Mouse (Mus musculus): ENCODE data around the gene Rgs7.

The Rgs7 gene

DNA sequence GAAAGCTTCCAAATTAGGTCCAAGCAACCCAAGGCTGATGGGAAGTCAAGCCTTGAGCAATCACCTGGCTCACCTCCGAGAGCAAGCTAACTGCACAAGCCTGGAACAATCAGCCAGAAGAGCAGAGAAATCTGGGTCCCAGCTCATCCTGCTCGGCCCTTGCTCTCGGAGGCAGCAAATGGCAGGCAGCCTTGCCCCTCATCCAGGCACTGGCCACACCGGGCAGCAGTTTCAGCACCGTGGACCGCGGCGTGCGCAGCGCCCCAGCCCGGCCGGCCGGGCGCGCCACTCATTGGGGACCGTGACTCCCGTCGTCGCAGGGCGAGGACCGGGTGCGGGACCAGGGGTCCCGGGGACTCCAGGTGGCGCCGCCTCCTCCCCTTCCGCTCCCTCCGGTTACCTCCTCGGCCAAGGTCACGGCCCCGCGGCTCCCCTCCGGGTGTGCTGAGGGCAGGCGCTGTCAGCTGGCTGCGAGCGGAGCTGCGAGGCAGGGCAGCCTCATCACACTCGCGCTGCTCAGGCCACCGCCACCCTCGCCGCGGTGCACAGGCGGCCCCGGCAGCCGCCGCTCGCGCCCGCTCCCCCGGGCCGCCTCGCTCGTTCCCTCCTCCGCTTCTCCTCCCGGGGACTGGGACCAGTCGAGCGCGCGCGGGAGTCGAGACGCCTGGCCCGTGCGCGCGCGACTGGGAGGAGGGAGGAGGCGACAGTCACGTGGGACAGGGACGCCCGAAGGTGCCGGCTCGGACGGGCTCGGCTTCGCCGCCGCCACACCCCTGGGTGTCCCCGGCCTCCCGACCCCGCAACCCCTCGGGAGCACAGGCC is at the start of gene Rgs7:
TSS of gene Rgs7 (minus strand) at position 640 of the 822 bp plus-strand sequence.
- DNase-seq (ENCODE audit: low read depth, low spot score): no peak

DNA sequence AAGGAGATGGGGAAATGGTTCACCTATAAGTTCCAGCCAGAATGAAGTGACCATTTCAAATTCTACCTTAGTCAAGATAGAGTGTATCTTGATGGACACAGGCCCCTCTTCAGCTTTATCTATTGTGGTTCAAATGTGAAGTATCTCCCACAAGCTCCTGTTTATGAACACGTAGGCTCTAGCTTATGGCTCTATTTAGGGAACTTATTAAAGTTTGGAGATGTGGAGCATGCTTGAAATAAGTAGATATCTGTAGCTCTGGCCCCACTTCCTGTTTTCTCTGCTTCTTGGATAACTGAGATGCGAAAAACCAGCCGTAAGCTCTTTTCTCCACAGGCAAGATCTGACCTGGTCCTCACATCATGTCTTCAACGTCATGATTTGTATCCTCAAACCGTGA is 48.4 kb upstream of the Rgs7 start:
- no peak for DNase-seq (ENCODE audit: low read depth, low spot score)

DNA sequence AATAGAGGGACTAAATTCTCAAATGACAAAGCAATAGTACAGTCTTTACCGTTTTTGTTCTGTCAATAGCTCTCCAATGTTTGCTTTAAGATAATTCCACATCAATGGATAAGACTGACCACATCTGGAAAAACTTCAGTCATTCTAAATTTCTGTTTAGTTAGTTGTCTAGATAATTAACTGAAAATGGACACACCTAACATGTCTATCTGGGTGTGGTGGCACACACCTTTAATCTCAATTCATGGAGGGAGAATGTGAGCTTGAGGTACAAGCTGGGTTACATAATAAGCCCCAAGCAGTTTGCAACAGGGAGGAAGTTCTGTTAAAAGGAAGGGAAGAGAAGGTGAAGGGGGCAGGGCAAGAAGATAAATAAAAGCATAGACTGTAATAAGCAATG is 45.0 kb upstream of the Rgs7 start:
- no peak for DNase-seq (ENCODE audit: low read depth, low spot score)

DNA sequence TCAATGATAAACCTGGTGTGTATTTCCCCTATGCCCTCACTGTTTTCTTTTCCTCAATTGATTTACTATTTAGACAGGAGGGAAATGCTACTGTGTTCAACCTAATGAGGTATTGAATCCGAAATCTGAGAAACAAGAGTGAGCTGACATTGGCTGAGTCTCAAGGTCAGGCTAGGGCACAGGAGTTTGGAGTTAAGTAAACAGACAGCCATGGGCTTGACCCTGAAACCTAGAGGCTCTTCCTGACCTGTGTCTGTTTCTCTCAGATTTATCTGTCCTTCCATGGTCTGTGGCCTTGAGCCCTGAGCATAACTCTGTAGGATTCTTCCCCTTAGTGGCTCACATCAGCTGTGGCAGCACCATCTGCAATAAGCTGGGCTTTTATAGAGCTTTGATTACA is 37.6 kb upstream of the Rgs7 start:
- no peak for DNase-seq (ENCODE audit: low read depth, low spot score)

DNA sequence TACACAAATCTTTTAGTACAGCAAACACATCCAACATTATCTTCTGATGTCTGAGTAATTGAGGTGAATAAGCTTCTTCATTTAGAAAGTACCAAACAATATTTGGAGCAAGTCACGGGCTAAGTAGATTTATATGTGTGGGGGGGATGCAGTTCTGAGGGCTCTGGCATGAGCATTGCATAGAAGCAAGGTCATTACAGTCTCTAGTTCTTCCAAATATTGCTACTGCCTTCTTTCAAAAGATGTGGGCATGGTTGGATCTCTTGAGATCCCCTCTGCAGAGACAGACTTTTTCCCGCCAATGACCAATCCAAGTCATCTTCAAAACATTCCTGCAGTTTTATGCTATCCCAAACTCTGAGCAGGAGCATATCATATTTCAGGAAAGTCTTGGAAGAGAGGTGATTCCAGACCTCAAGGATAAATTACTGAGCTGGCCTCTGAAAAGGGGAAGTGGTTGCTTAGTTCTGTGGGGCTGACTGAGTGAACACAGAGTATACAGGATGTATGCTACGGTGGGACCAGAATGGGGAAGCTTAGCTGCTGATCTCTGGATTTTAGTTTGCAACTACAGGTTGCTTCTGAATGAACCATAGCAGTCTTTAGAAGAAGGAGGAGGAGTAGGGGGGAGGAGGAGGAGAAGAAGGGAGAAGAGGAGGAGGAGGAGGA is 32.5 kb upstream of the Rgs7 start:
- no peak for DNase-seq (ENCODE audit: low read depth, low spot score)

DNA sequence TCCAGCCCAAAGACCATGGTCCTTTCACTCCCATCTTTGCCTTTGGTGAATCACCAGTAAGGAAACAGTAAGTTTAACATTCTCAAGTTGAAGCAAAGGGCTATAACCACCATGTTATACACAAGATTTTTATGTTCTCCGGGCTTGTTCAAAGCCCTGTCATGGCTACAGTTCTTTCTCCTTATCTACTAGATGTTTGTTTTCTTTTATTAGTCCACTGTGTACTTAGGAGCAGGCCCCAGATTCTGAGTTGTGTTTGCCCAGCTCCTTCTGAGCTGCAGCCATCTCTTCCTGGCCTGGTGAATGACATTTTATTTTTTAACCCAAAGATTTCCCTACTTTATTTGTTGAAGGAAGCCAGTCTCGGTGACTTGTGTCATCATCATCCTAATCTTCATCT is 31.3 kb upstream of the Rgs7 start:
- no peak for DNase-seq (ENCODE audit: low read depth, low spot score)

DNA sequence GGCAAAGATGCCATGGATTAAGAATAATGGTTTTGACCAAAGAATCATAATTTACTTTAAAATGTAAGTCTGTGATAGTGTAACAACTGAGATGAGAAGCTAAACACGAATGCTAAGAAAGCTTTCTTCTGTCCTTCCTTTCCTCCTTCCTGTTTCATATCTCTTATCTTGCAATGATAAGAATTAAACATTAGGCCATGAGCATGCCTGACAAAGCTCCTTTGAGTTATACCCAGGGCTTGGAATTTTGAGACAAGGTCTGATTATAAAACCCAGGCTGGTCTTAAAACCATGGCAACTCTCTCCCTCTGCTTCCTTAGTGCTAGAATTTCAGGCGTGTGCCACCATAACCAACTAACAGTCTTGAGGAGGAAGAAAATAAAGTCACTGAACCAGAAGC is 22.2 kb upstream of the Rgs7 start:
- DNase-seq (ENCODE audit: low read depth, low spot score): no peak

DNA sequence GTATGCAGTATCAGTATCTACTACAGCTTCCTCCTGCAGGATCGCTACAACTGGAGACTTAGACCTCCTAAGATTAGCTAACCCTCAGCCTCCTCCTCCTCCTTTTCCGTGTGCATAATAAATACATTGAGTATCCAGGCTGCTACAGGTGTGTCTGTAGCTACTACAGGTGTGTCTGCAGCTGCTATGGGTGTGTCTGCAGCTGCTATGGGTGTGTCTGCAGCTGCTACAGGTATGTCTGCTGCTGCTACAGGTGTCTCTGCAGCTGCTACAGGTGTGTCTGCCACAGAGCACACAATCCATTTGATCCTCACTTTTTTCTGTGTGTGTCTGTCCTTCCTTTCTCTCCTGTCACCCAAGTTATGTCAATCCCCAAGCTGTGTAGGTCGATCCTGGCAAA is 19.9 kb upstream of the Rgs7 start:
- DNase-seq (ENCODE audit: low read depth, low spot score): no peak

DNA sequence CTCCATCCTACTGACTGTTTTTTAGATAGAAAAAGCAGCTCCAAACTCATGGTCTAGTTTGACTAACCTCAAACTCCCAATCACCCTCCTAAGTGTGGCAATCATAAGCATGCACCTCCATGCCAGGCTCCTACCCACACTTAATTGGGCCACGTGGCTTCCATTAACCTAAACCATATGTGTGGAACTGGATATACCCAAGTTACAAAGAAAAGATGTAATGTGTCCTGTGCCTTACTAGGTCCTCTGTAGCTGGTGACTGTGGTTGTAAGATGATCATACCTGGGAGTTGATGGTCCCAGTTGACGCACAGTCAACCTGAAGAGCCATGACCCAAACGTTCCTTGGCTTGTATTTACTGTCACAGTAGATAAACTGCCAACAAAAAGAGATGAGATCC is 17.7 kb upstream of the Rgs7 start:
- no peak for DNase-seq (ENCODE audit: low read depth, low spot score)

DNA sequence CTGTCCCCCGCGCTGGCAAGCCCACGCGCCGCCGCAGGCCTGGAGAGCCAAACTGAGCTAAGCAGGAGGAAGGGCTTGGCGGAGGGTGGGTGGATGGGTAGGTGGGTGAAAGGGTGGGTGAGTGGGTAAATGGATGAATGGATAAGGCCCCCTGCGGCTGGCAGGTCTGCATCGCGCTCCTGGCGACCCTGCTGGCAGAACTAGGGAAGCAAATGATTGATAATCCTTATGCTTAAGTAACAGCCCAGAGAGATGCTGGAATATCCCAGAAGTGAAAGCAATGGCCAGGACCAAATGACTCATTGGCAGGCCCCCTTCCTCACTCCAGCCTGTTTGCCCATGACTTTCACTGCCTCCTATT is 363 bp upstream of the Rgs7 start:
- DNase-seq (ENCODE audit: low read depth, low spot score): no peak

DNA sequence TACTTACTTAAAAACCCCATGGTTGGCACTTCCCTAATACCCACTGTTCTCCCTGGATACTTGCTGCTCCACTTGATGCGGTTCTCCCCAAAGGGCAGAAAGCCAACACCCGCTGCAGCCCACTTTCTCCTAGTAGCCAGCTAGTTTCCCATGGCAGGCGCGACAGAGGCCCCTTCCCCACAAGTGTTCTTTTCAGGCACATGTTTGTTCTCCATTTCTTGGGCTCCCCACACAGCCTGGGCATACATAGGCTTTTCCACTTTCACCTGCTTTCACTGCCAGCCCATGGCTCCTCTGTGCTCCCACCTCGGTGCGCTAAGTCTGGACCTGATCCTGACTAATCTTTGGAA is 814 bp downstream of the Rgs7 start:
- DNase-seq (ENCODE audit: low read depth, low spot score): no peak

DNA sequence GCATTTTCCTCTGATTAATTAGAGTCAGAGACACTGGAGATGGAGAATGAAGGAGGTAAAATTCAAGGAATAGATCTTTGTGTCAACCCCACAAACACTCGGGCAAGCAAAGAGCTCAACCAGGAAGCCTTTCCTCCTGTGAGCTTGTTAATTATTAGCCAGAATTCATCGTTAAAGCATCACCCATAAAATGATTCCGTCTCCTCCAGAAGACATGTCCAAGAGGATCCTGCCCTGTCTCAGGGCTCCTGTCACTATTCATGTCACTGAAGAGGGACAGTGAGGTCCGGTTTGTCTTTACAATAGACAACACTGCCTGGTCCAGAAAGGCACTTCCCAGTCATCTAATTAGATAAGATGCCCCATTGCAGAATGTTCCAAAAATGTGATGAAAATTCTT is 7.2 kb downstream of the Rgs7 start:
- no peak for DNase-seq (ENCODE audit: low read depth, low spot score)

DNA sequence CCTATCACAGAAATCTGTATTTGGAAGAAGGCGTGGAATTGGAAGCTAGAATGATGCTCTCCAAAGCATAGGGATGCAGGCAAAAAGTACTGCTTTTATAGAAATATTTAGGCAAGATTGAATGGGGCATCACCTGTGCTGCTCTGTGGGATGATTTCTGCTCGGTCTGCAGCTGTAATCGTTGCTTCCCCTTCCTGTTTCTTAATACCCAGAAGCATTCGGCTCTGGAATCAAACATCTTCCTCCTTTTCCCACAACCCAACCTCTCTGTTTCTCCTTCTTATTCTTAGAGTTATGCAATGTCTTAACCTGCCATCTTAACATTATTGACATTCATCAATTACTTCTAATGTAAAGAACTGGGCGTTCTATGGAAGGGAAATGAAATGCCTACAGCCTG is 19.2 kb downstream of the Rgs7 start:
- no peak for DNase-seq (ENCODE audit: low read depth, low spot score)

DNA sequence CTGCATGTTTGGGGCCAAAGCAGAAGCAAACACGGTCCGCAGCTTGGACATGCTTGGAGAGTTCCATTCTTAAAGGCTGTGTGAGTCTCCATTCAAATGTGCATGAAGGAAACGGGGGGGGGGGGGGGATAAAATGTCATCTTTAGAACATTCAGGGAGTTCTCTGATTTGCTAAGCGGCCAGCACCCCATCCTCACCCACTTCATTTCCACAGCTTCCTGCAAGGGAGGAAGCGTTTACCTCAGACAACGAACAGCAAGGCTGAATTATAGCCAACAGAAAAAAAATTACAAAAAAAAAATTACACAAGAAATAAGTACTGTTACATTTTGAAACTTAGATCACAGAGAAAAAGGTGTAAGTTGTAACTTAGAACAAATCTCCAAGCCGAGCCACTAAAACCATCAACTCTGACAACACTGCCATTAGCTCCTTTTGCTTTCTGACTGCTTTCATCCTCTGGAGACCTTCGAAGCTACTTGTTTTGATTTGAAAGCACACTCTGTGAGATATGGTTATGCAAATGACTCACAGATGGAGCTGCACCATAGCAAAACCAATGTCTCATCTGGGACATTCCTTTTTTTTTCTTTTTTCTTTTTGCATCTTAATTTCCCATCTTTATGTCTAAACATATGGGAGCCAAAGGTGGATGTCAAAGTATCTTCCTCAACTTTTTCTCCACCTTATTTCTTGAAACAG is 23.1 kb downstream of the Rgs7 start:
- DNase-seq (ENCODE audit: low read depth, low spot score): peak; percentile 5

DNA sequence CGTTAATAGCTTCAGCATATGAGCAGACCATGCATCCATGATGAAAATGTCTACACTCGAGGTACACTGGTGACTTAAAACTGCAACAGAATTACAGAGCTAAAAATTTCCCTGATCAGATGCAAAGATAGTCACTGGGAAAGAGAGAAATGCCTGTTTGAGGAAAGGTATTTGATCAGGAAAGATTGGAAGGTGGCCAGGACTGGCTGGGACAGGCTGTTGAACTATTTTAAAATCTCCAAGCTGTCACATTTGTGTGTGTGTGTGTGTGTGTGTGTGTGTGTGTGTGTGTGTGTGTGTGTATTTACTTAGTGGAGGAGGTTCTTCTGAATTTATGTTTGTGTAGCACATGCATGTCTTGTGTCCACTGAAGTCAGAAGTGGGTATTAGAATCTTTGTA is 27.7 kb downstream of the Rgs7 start:
- DNase-seq (ENCODE audit: low read depth, low spot score): no peak

DNA sequence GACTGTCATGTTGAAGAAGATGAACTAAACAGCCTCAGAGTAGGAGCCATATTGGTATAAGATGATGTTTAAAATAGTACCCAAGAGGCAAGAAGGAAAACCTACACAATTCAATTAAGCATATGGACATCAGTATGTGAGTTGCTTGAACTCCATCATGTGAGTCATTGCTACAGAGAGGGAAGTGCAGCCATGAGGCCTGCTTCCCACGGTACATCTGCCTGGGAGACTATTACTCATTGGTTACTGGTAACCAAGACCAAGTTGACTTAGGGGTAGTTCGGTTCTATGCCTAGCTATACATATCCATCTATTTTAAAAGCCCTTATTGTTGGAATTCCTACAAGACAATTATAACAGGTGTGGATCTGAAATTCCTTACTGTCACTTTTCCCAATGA is 29.9 kb downstream of the Rgs7 start:
- DNase-seq (ENCODE audit: low read depth, low spot score): no peak

DNA sequence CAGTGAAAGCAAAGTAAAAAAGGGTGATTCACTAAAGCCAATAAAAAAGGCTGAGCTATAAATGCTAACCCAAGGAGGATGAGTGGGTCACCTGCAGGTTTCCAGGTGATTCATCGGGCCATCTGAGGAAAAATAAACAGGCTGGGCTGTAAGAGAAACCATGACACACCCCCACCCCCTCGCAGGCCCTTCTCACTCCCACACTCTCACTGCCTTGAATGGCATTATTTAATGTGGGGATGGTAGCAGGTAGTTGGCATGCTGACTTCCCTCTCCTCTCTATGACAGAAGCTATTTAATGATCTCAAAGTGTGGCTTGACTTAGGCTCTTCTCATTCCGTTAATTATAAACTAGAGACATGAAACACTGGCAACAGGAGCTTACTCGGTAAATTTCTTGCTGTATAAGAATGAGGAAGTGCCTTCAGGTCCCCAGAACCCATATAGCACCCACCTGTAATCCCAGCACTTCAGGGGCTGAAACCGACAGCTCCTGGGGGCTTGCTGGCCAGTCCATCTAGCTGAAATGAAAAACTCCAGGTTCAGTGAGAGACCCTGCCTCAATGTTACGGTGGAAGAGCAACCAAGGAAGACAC is 38.2 kb downstream of the Rgs7 start:
- no peak for DNase-seq (ENCODE audit: low read depth, low spot score)

DNA sequence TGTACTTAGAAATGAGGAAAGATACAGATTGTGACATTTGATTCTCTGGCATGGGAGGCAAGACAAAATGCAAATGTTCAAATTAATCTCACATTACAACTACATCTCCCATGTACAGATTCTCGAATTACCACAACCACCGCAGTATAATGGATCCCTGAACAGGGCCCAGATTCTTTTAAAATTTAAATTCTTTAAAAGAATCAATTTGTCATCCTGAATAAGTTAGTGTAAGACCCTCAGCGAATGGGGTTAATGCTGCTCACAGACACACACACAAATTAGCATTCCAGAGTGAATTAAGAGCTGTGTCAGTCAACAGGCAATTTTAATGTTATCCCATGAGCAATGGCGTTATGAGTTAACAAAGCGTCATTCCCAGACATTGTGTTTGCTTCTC is 44.3 kb downstream of the Rgs7 start:
- DNase-seq (ENCODE audit: low read depth, low spot score): no peak

DNA sequence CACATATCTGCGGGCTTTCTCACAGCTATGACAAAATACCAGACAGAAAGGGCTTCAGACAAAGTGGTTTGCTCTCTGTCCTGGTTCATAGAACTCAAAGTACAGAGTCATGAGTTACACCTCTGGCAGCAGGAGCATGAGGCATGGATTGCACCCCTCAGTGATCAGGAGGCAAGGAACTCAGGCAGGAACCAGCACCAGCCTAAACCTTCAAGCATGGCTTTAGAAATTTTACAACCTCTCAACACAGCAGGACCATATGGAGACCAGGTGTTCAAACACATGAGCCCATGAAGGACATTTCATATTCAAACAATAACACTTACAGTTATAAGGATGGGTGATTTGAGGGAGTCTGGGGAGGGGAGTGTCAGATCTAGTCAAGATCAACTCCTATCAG is 49.4 kb downstream of the Rgs7 start:
- DNase-seq (ENCODE audit: low read depth, low spot score): no peak

DNA sequence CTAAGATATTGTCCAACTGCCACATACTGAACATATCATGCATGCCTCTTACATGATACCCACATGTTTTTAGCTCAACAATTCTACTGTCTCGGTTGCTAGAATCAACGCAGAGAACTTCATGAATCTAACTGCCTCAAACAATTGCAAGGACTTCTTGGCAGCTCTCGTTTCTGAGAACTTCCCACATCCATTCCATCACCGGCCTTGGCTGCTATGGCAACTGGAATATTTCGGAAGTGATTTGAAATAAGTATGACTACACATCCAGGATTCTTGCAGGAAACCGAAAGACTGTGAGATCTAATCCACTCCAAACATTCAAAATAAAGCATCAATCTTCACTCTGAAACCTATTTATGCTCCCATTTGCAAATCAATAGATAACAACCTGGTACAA is 50.3 kb downstream of the Rgs7 start:
- no peak for DNase-seq (ENCODE audit: low read depth, low spot score)

DNA sequence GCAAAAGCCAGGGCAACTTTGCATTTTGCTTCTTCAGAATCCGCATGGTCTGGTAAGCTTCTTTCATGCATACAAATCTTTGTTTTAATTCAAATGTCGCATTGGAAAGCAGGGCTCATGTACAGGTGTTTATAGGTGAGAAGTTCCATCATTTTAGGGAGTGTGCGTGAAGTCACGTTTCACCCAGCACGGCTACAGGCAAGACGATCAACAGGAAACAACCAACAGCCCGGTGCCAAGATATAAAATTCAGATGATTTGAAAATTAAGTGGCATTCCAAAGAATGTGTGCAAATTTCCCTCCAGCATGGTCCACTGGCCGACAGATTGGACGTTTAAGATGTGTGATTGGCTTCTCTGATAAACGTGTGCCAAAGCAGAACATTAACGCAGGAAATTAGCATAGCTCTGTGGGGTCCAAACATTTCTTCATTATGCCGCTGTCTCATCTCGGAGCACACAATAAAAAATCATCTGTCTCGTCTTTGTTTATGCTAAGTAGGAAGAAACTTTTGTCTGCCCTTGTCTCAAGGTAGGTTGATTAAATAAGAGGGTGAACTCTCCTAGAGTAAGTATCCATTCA is 58.6 kb downstream of the Rgs7 start:
- DNase-seq (ENCODE audit: low read depth, low spot score): no peak

DNA sequence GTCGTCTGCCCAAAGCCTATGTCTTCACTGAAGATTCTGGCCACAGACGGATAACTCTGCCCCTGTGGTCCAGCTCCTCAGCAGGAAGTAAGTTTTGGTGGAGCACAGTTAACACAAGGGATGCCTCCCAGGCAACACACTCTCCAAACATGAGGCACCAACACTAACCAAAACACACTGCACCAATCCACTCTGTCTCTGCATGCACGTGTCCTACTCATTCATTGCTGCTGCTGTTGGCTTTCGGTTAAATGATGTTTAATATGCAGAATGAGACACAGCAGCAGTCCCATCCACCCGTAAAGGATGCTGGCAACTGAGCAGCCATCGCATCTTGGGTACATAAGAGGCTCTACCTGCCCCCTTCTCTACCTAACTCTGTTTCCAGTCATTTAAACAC is 59.2 kb downstream of the Rgs7 start:
- no peak for DNase-seq (ENCODE audit: low read depth, low spot score)

All from CD4-positive helper T cell, adult 2 months (primary cell).